Mouse (Mus musculus) ovary, adult 18-20 months (tissue): ENCODE data around the gene Tbc1d9.
"Not testable (repeated sequence)": the region's sequence is repeated elsewhere in the genome, so short reads cannot be mapped to it uniquely, and the experiment has no call there.

Experiments used
- DNase-seq: peaks from one replicate; pipeline ENCODE4 v3.0.0; 2022; ENCODE audit warnings: low spot score, mixed read lengths

Gene Tbc1d9

DNA sequence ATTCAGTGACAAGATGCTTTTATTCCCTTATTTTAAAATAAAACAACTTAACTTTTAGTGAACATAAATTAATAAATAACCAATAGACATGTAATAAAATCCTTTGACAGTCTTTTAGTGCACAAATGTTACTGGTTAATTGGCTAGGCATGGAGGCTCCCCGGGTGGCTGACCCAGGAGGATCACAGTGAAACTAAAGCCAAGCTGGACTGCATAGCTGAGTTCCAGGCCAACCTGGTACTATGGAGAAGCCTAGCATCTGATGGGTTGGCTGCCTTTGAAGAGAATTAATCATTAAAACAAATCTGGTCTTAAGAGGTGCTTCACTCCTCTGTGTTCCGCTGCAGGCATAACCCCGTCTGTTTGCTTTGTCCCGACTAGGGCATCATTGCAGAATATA, 67.9 kb downstream of the Tbc1d9 start:
- DNase-seq, result no peak

DNA sequence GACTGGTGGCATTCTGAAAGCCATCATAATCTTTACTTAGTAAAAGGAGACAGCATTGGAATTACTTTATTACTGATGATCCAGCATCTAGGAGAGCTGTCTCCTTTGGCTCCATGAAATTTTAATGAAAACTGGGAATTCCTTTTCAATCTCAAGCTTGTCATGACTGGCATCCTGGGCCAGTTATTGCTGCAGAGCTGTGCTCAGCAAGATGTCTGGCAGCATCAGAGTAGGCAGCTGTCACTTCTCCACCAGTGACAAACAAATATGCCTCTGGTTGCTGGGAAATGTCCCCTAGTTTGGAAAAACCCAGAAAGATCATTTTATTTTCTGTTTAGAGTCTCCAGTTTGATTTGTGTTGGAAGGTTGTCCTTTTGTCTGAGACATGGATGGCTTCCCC, 74.2 kb downstream of the Tbc1d9 start:
- no peak for DNase-seq

GRCm38 (mm10) chr8:83244151-83244550, 79.0 kb downstream of the Tbc1d9 start:
- DNase-seq, result no peak

DNA sequence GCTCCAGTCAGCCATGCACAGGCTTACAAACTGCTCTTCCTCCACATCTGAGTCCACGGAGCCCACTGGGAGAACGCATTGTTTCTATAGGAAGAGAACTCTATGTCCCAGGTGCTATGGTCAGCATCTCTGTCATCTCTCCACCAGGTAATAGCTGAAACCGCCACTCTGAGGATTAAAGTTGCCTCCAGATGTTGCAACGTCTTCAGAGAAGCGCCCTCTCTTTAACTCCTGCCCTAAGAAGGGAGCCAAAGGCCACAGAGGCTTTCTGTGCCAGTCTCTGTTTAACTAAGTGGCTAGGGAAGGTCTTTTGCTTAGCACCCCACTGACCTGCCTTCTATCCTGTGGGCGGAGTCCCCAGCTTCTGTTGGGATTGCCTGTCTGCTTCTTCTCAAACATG, 85.7 kb downstream of the Tbc1d9 start:
- no peak for DNase-seq

DNA sequence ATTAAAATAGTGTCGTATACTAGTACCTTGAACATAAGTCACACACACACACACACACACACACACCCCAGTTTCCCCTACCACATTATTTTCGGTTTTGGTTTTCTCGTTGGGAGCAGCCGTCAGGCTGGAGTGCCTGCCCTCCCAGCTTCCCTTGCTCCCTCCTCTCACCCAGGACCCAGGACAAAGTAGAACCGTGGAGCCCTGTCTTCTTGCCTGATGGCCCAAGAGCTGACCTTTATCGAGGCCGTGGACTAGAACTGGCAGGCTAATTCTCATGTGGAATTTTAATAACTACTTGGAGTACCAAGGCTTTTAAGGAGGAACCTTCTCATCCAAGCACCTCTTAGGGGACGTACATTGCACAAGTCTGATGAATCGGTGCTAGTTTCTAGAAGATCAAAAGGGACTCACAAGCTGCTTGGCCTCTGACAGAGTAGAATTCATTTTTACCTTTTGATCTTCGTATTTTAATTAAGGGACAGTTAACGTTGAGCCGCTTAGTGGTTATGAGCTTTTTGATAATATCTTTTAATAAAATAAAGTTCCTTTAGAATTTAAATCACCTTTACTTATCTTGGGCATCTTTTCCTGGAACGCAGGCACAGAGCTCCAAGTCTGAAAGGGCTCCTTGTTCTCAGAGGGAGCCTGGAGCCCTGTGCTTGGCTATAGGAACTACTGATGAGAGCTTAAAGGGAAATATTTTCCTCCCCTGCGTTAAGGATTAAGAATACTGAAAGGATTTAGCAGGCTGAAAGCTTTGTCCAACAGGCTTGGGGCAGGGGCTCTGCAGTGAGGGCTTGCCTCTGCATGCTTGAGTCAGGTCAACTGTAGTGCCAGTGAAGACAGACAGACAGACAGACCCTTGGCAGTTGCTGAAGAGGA, 86.5 kb downstream of the Tbc1d9 start:
- DNase-seq, result no peak

DNA sequence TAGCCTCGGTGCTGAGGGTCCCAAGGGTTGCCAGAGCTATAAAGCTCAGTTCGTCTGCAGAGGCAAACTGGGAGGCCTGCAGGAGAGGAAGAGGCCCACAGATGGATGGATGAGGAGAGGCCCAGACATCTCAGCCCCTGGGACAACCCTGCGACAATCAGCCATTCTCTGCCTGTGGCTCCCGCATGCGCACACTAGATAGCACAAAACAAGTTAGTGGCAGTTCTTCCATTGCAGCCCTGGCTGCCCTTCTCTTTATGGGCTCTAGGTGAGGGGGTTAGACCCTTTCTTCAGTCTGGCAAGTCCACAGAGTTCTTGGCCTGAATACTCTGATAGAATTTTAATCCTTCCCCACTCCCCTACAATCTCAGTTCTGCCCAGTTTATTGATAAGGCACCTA, 87.6 kb downstream of the Tbc1d9 start:
- DNase-seq, result no peak

- DNase-seq, result no peak
Measured at GRCm38 (mm10) chr8:83257631-83258030, 92.5 kb downstream of the Tbc1d9 start.

DNA sequence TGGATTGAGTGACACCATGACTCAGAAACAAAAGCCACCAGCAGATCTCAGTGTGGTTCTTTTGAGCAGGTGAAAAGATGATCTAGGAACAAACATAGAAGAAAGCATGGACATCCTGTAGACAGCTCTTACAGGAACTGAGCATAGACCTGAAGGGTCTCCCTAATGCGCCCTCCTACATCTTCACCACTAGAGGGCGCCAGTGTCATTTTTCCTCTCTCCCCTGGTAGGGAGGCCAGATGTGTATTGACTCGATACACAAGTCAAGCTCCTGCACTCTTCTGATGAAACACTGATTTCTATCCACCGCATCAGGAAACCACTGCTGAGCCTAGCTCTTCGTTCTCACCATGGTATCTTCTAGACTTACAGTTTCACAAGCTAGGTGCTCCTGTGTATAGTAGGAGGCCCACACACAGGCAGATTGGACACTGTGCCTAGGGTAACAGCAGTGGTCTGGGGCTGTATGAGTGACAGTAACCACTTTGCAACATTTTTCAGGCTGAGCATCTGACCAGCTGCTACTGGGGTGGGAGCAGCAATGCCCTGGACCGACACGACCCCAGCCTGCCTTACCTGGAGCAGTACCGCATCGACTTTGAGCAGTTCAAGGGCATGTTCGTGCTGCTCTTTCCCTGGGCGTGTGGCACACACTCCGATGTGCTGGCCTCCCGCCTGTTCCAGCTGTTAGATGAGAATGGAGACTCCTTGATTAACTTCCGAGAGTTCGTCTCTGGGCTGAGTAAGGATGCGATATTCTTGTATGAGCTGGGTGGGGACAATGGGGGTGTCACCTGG, 95.5 kb downstream of the Tbc1d9 start:
- DNase-seq, result no peak

- no peak for DNase-seq
Measured at GRCm38 (mm10) chr8:83271172-83271571, 106.0 kb downstream of the Tbc1d9 start.

DNA sequence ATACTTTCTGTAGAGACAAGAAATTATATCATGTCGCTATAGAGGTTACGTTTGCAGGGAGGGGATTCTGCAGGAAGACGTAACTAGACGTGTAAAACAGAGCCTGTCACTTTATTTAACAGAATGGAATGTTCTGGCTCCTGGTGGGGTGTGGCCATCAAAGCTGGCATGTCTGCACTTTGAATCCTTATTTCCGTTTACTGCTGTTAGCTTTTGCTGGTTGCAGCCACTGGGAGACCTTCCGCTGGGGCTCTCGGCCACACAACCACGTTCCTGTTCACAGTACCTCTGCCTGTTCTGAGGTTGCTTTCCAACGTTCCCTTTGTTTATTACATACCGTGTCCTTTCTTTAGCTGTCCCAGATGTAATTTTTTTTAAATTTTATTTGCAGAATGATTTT, 107.3 kb downstream of the Tbc1d9 start:
- no peak for DNase-seq

- DNase-seq, result no peak
Measured at GRCm38 (mm10) chr8:83274470-83274869, 109.3 kb downstream of the Tbc1d9 start.

DNA sequence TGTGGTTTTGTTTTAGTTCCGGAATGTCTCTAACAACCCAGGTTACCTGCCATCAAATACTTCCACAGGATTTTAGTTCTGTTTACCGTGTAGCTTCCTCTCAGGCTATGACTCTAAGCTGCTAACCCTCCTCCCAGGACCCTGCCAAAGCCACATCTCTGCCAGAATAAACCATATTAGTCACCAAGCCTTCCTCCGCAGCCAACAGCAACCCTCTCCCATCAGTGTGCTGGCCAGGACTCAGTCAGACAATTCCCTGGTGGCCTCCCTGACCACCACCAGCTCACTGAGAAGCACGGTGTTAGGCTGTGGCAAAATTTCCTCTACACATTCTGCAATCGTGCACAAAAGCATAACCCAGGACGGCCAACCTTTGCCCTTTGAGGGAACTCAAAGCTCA, 113.3 kb downstream of the Tbc1d9 start:
- DNase-seq, result no peak

- DNase-seq, result no peak
Measured at GRCm38 (mm10) chr8:83285391-83285790, 120.2 kb downstream of the Tbc1d9 start.

DNA sequence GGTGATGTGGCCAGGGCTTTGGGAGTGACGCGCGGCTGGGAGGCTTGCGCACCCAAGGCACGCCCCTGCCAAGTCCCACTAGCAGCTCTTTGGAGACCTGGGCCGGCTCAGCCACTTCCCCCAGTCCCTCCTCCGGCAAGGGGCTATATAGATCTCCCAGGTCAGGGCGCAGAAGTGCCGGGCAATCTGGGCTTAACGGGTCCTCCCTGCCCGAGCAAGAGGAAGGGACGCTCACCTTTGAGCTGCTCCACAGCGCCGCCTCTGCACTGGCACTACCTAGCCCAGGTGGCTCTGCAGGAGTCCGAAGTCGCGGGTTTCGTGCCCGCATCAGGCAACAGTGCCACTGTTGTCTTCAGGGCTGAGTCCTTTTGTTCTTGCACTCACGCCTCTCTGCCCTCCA, 125.0 kb downstream of the Tbc1d9 start, which contains the start of gene Ucp1:
Ucp1 (plus strand) TSS at position 177 of the 400 bp plus-strand sequence.
- no peak for DNase-seq

GRCm38 (mm10) chr8:83297375-83297774, 132.2 kb downstream of the Tbc1d9 start:
- no peak for DNase-seq

GRCm38 (mm10) chr8:83300135-83300534, 135.0 kb downstream of the Tbc1d9 start:
- DNase-seq, result no peak

- DNase-seq, result no peak
Measured at GRCm38 (mm10) chr8:83304946-83305345, 139.8 kb downstream of the Tbc1d9 start.

DNA sequence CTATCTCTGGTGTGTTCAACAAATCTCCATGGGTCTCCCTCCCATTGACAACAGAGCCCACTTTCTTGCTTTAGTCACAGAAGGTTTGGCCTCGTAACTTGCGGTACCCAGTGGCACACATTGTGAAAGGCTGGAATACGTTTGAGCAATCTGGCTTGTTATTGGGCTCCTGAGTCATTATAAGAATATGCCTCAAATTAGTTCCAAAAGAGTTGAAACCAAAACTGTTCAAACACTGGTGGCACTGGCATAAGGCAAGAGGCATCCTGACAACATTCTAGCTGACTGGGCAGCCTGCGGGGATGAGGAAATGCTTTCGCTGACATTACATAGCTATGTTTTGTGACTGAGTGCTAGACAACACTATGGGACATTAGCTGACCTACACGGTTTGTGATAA, 144.7 kb downstream of the Tbc1d9 start:
- no peak for DNase-seq

DNA sequence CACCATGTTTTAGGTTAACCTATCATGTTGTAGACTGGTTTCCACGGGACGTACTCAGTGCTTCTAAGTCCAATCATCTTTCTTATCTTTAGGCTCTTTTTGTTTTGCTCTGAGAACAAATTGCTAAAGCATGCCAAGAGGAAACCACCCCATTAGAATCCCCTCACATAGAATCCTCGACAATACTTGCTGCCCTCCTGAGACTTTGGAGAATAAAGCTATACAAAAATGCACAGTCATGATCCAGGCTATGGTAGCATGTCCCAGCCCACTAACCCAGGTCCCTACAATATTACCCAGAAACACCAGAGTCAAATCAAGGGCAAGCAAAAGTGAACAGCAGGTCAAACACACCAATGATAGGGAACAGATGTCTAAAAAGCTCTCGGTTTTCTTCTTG, 149.9 kb downstream of the Tbc1d9 start:
- DNase-seq, result not testable (repeated sequence)

GRCm38 (mm10) chr8:83315691-83316090, 150.5 kb downstream of the Tbc1d9 start:
- DNase-seq, result no peak

DNA sequence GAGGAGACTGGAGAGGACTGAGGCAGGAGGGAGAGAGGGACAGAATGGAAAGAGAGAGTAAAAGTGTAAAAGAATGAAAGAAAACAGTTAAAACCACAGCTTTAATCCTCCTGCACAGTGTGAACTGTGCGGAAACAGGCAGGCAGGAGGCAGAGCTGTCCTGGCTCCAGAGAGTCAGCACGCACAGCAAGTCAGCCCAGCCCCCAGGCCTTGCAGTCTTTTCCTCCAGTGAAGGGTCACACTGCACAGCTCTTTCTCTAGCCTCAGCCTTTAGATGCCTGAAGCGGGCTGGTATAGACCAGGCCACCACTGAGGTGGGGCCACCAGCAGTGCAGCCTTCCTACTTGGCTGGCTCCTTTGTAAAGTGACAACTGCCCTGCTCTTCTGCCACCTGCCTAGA, 155.4 kb downstream of the Tbc1d9 start:
- no peak for DNase-seq

GRCm38 (mm10) chr8:83322374-83322773, 157.2 kb downstream of the Tbc1d9 start:
- no peak for DNase-seq
